Mouse (Mus musculus) retina, postnatal 1 day (tissue): ENCODE measurements around the gene Slc44a5.
A peak's percentile ranks its signal among the peaks of the same experiment; 100 is the strongest.

Source experiments
- DNase-seq: peaks from one replicate; pipeline ENCODE4 v3.0.0-alpha.2; 2012

The Slc44a5 gene

DNA sequence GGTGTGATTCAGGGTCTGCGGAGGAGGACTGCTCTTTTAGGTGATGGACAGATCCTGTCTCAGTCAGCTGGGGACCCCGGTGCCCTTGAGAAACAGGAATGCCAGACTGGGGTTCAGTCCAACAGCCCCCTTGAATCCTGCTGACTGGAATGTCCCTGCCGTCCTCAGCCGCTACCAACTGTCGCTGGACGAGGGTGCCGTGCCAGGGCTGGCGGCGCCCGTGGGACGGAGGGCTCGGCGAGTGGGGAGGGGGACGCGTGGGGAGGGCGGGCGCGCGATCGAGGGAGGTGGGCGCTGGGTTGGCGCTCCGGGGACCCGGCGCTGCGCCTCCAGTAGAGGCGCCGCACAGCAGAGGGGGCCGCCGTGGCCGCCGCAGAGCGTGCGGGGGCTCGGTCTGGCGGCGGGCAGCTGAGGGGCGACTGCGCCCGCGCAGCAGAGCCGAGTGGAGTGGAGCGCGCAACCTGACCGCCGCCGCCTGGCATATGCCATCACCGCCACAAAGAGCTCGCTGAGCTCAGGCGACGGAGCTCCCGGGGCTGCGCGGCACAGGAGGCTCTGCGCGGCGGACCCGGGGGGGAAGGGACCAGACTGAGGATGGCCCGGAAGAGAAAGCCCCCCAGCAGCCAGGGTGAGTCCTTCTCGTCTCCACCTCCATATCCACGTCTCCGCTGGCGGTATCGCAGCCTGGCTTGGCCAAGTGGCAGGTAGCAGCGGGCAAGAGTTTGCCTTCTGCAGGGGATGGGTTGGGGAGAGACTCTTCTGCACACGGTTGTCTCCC lies at the start of gene Slc44a5:
Gene Slc44a5, plus strand, starts transcription at position 266 of the 778 bp plus-strand sequence.
- peak; percentile 83 for DNase-seq

- DNase-seq, result no peak
Observed at GRCm38 (mm10) chr3:153926333-153926732, 46.9 kb upstream of the Slc44a5 start.

DNA sequence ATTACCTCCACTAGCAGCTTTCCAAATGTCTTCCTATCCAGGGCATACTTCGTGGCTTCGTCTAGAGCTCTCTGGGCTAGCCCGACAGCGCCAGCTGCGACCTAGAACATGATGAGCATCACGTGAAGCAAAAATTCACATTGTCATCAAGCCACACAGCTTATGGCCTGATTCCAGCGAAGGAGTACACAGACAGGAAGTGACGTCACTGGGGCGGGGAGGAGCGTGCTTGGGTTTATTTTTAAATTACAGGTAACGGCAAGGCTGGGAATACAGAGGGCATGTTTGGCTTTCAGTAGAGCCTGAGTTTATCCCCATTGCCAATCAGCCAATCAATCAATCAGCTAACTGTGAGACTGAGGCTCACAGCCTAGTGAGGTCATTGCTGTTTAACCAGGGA lies 43.7 kb upstream of the Slc44a5 start:
- no peak for DNase-seq

DNA sequence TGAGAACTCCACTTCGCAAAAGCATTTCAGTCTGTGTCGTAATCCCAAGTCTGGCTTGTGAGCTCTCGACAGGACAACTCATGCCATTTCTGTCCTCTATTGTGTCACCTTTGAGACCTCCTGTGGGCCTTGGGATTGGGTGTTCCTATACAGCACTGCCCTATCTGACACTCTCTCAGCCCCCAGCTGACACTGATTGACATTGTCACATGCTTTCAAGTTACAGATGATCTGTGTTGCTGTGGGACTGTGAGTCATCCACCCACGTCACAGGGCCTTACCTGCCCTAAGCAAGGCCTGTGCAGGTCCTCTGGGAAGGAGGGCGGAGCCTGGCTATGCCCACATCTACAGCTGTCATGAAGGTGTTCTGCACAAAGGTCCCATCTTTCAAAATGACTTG lies 40.8 kb upstream of the Slc44a5 start:
- DNase-seq, result no peak

GRCm38 (mm10) chr3:153935878-153936277 lies 37.4 kb upstream of the Slc44a5 start:
- DNase-seq, result no peak

DNA sequence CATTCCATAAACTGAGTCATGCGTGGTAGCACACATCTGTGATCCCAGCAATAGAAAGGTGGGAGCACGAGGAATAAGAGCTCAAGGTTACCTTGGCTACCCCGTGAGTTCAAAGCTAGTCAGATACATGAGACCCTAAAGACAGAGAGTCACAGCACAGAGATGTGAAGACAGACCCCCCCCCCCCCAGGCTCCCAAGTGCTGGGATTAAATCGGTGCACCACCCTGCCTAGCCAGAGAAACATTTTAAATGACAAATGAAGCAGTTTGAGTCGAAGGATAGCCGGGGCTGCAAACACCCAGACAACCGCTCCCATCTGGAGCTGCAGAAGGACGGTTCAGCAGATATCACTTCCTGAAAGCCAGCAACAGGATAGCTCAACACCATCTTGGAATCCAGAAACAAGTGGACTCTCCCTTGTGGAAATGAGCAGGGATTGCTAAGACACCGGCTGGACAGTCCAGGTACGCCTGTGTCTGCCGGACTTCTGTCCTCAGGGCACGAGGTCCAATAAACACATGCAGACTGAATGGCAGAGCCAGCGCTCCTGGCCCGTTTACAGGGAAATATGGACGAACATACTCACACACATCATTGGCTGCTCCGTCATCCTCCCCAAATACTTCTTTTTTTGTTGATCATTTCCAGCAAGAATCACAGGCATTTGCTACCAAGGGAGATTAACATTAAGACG lies 36.0 kb upstream of the Slc44a5 start:
- DNase-seq, result no peak

DNA sequence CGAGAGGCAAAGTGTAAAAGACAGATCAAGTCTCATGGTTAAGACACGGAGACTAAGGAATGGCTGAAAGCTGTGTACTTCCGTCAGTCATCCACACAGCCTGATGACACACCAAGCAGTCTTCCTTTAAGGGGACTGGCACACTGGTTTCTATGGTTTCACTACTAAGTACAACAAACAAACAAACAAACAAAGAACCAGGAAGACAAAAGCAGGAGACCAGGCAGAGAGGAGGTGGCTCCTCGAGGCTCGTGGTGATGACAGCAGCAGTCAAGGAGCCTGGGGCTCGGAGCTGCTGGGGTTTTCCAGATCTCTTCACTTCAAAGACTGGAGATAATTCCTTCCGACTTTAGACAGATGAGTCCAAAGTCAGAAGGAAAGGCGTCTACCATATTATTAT lies 33.2 kb upstream of the Slc44a5 start:
- DNase-seq, result no peak

DNA sequence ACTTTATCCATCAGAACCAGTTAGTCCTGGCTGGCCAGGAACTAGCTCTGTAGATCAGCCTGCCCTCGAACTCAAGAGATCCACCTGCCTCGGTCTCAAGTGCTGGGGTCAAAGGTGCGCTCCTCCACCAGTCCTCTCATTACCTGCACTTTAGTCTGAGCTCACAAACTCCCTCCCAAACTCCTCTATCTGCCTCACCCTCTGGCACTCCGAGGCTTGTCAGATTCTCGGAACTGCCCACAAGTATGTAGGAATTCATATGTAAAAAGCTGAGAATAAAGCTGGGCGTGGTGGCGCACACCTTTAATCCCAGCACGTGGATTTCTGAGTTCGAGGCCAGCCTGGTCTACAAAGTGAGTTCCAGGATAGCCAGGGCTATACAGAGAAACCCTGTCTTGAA lies 32.8 kb upstream of the Slc44a5 start:
- no peak for DNase-seq

GRCm38 (mm10) chr3:153941613-153942012 lies 31.6 kb upstream of the Slc44a5 start:
- DNase-seq, result no peak

GRCm38 (mm10) chr3:153943003-153943640 lies 30.1 kb upstream of the Slc44a5 start:
- peak; percentile 14 for DNase-seq

DNA sequence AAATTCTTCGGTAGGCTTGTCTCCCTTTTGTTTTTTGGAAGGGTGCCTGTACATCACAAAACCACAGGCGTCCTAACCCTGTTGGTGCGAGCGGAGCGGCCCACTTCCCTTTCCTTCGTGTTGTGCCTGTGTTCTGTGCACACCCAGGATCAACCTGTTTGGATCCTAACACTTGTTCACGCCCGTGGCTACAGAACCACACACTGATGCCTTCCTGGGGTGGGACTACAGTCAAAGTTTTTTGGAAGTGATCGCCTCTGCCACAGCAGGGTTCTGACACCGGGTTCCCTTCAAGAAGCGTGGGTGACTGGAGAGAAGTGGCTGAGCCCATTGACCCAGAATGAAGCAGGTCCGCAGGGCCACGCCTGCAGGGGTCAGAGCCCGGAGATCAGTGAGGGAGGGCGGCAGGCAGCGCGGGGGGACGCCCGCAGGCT lies 29.3 kb upstream of the Slc44a5 start:
- no peak for DNase-seq

GRCm38 (mm10) chr3:153944335-153944990 lies 28.8 kb upstream of the Slc44a5 start, which contains the start of gene Acadm:
Acadm (minus strand) TSS chr3:153944632.
- peak; percentile 97 for DNase-seq

DNA sequence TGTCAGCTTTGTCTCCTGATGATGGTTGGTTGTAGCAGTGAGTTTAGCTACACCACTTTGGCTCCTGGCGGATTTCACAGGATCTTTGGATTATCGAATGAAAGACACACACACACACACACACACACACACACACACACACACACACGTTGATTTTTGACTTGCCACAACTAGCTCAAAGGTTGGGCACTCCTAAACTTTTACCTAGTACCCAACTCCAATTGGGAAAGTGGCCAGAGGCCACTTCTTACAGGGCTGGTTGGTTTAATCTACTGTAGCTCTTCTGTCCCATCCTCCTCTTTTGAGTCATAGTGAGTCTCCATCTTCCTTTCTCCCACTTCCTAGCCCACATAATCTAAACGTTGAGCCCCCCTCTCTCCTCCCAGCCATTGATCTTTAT lies 26.0 kb upstream of the Slc44a5 start:
- DNase-seq, result no peak

- DNase-seq, result no peak
Observed at GRCm38 (mm10) chr3:153948176-153948575, 25.1 kb upstream of the Slc44a5 start.

GRCm38 (mm10) chr3:153957916-153958315 lies 15.3 kb upstream of the Slc44a5 start:
- no peak for DNase-seq

DNA sequence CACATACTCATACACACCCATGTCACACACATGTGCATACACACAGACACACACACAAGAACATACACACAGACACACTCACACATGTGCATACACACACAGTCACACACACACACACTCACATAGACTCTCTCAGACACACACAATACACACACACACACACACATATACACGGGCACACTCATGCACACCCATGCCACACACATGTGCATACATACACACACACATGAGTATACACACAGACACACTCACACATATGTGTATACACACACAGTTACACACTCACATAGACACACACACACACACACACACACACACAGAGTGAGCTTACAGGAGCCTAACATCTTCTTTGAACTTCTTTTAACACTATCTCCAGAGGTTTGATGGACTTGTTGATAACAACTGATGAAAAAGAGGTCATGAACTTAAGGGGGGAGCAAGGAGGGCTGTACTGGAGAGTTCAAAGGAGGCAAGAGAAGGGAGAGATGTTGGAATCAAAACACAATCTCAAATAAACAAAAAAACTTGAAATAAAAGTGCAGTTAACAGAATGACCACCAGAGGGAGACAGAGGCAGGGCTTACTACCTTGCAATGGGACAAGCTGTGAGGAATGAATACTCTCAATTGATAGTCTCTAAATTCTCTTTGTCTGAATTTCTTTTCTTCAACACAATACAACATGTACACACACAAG lies 14.1 kb upstream of the Slc44a5 start:
- peak; percentile 71 for DNase-seq

DNA sequence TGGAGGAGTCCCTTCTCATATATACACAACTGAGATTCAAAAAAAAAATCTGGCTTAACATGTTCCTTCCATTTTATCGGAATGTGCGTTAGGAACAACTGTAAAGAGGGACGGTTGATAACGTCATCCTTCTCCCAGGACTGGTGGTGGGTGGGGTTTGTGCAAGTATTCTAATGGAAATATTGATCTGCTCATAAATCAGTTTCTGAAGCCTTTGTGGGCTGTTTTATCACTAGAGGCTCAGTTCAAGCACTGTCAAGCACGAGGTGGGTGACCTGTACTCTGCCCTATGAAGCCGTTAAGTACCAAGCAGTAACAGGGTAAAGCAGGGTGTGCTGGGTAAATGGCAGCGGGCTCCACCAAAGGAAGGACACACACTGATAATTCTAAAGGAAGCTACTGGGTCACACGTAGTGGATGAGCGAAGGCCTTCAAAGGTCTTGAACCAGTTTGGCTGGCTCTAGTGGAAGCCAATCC lies 13.5 kb upstream of the Slc44a5 start:
- DNase-seq, result no peak

GRCm38 (mm10) chr3:153960884-153961283 lies 12.4 kb upstream of the Slc44a5 start:
- peak; percentile 17 for DNase-seq

GRCm38 (mm10) chr3:153961632-153962389 lies 11.4 kb upstream of the Slc44a5 start:
- peak; percentile 63 for DNase-seq

DNA sequence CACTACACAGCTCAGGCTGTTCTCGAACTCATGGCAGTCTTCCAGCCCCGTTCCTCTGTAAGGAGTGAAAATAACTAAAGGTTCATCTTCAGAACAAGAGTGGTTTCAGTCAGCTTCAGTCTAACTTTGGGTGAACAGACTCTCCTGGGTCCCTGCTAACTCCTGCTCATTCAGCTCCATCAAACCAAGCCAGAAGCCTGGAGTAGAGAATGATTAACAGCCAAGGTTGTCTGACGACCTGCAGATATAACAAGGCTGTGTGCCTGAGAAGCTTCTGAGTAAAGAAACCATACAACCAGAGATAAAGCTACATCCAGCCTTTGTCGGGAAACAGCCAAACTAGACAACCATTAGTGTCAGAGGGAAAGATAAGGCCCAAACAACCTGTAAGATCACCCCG lies 5.8 kb upstream of the Slc44a5 start:
- no peak for DNase-seq

DNA sequence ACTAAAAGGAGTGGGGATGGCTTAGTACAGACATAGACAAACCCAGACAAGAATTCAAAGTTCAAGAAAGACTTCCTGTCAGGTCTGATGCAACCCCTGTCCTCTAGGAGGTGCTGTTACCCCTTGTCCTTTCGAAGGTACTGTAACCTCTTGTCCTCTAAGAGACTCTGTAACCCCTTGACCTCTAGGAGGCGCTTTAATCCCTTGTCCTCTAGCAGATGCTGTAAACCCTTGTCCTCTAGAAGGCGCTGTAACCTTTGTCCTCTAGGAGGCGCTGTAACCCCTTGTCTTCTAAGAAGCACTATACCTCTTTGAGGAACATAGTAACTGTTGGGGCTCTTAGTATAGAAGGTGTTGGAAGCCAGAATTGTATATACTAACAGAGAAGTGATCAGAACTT lies 4.7 kb upstream of the Slc44a5 start:
- DNase-seq, result peak; percentile 89

GRCm38 (mm10) chr3:153969451-153969850 lies 3.8 kb upstream of the Slc44a5 start:
- DNase-seq, result no peak
